Mouse (Mus musculus) intestine, postnatal 0 days (tissue): ENCODE results near the gene Asna1. TPM values are rescaled to one million over a fixed set of nuclear protein-coding genes. Genes with fewer than 3 reads are reported as not detected.

Experiments
- ATAC-seq: fragments of 200-750 bp; cut with Nextera tagmentation; 2 replicates; pipeline ENCODE4 v1.8.0; 2017; ENCODE audit warnings: mild to moderate bottlenecking, moderate TSS enrichment, moderate library complexity
- H3K27ac ChIP-seq: fragments of 300-500 bp; sonication (generic); 2 replicates; pipeline ENCODE4 v1.5.1; 2014; ENCODE audit warnings: mild to moderate bottlenecking, low read depth, low read length, moderate library complexity
- H3K27me3 ChIP-seq: fragments of 300-500 bp; sonication (generic); replicated peaks from 2 replicates; pipeline ENCODE4 v1.6.1; 2014; ENCODE audit warnings: low read length, mixed read lengths; ENCODE audit not compliant: control insufficient read depth, insufficient read depth
- H3K36me3 ChIP-seq: fragments of 300-500 bp; sonication (generic); 2 replicates; pipeline ENCODE4 v1.6.1; 2014; ENCODE audit warnings: mild to moderate bottlenecking, moderate library complexity; ENCODE audit not compliant: control insufficient read depth, insufficient read depth
- H3K4me1 ChIP-seq: fragments of 300-500 bp; sonication (generic); replicated peaks from 2 replicates; pipeline ENCODE4 v1.6.1; 2014; ENCODE audit warnings: antibody characterized with exemption, low read length, mixed read lengths; ENCODE audit not compliant: control insufficient read depth, insufficient read depth
- H3K4me2 ChIP-seq: fragments of 300-500 bp; sonication (generic); replicated peaks from 2 replicates; pipeline ENCODE4 v1.6.1; 2014; ENCODE audit warnings: low read depth, mild to moderate bottlenecking, moderate library complexity
- H3K4me3 ChIP-seq: fragments of 300-500 bp; sonication (generic); 2 replicates; pipeline ENCODE4 v1.5.1; 2014; ENCODE audit warnings: low read depth, low read length
- H3K9ac ChIP-seq: fragments of 300-500 bp; sonication (generic); 2 replicates; pipeline ENCODE4 v1.6.1; 2014; ENCODE audit warnings: mild to moderate bottlenecking, low read depth, low read length
- H3K9me3 ChIP-seq: fragments of 300-500 bp; sonication (generic); 2 replicates; pipeline ENCODE4 v1.6.1; 2016; ENCODE audit warnings: mixed run types; ENCODE audit not compliant: control insufficient read depth
- CTCF ChIP-seq: sonication (generic); IDR thresholded peaks from 2 replicates; pipeline ENCODE4 v1.5.1; 2016; ENCODE audit warnings: low read depth, mild to moderate bottlenecking, control low read depth, antibody characterized with exemption, moderate library complexity
- WGBS: fragments of 180-500 bp; shearing (Covaris S2); extraction: QIAGEN DNeasy Blood & Tissue Kit; methylation state at CpG from one replicate; pipeline ENCODE4 v1.1.7; 2014; 5-methylcytosine and 5-hydroxymethylcytosine counted together
- polyA plus RNA-seq: library from polyadenylated mRNA; unstranded; fragments of >200 nt; fragmentation: Nextera tagmentation; extraction: Ambion mirVana; gene quantifications from 2 replicates; pipeline ENCODE4 v1.2.1, GENCODE M21; 2015

Gene Asna1
- polyA plus RNA-seq, 1 experiment from 2014 or later: 105 TPM

- Histone ChIP-seq H3K27me3 (no peaks in the 10 kb centered on the region), H3K36me3 (peaks cover 54% of the 10 kb centered on the region), H3K9me3 (no peaks in the 10 kb centered on the region), H3K27ac (no peak overlapping the region), H3K4me2 (no peak overlapping the region), H3K9ac (no peak overlapping the region), H3K4me3 (no peak overlapping the region), H3K4me1 (0 out of 2 replicates have a peak, but pooled peaks cover 2% of the 10 kb centered on the region)
- no peak for ATAC-seq
- peak; percentile 31 for TF ChIP-seq CTCF
- 97% methylated on average over 3 of the region's 3 CpGs for WGBS
Observed at GRCm38 (mm10) chr8:85021514-85022055, 3.5 kb downstream of the Asna1 start.

GRCm38 (mm10) chr8:85017209-85017608 lies 7.9 kb downstream of the Asna1 start:
- no peak for TF ChIP-seq CTCF
- no peak overlapping the region for H3K27ac ChIP-seq

GRCm38 (mm10) chr8:85016724-85017123 lies 8.4 kb downstream of the Asna1 start:
- Histone ChIP-seq H3K4me2 (no peak overlapping the region), H3K9ac (no peak overlapping the region), H3K4me1 (no peaks in the 10 kb centered on the region), H3K27ac (no peak overlapping the region), H3K36me3 (peaks cover 34% of the 10 kb centered on the region), H3K9me3 (no peaks in the 10 kb centered on the region), H3K4me3 (no peak overlapping the region), H3K27me3 (peaks cover 11% of the 10 kb centered on the region)
- ATAC-seq: no peak
- no peak for TF ChIP-seq CTCF
- 57% methylated on average over 10 of the region's 10 CpGs for WGBS

More at GRCm38 (mm10) chr8:85017209-85017608, 7.9 kb downstream of the Asna1 start:
- Histone ChIP-seq H3K4me2 (no peak overlapping the region), H3K36me3 (peaks cover 37% of the 10 kb centered on the region), H3K27me3 (peaks cover 9% of the 10 kb centered on the region), H3K9me3 (no peaks in the 10 kb centered on the region), H3K9ac (no peak overlapping the region), H3K4me1 (no peaks in the 10 kb centered on the region), H3K4me3 (no peak overlapping the region)
- WGBS: 54% methylated on average over 5 of the region's 5 CpGs
- ATAC-seq: no peak

GRCm38 (mm10) chr8:85014431-85014830 lies 10.7 kb downstream of the Asna1 start, which contains the start of gene Best2:
Best2 (minus strand) TSS chr8:85014531.
- Histone ChIP-seq H3K4me2 (peak within 1 kb of the TSS; percentile 65), H3K4me3 (peak within 1 kb of the TSS; percentile 26), H3K9ac (no peak within 1 kb of the TSS), H3K36me3 (peaks cover 20% of the 10 kb centered on the region), H3K4me1 (no peaks in the 10 kb centered on the region), H3K27me3 (peaks cover 25% of the 10 kb centered on the region), H3K27ac (no peak within 1 kb of the TSS), H3K9me3 (no peaks in the 10 kb centered on the region)
- 46% methylated on average over 2 of the region's 2 CpGs for WGBS
- no peak for ATAC-seq
- no peak for TF ChIP-seq CTCF

GRCm38 (mm10) chr8:85013230-85013840 lies 11.7 kb downstream of the Asna1 start:
- H3K27ac ChIP-seq: no peak overlapping the region
- peak overlapping the region; percentile 65 for H3K4me2 ChIP-seq
- H3K9me3 ChIP-seq: no peaks in the 10 kb centered on the region
- H3K36me3 ChIP-seq: peaks cover 9% of the 10 kb centered on the region
- H3K9ac ChIP-seq: no peak overlapping the region
- ATAC-seq: peak; percentile 60
- TF ChIP-seq CTCF: peak; percentile 84
- peak overlapping the region; percentile 26 for H3K4me3 ChIP-seq
- peaks cover 32% of the 10 kb centered on the region for H3K27me3 ChIP-seq
- WGBS: 5% methylated on average over 25 of the region's 26 CpGs
- H3K4me1 ChIP-seq: no peaks in the 10 kb centered on the region

- H3K4me2 ChIP-seq: no peak overlapping the region
Observed at GRCm38 (mm10) chr8:85011242-85011641, 13.8 kb downstream of the Asna1 start.

More at GRCm38 (mm10) chr8:85011242-85011641, 13.8 kb downstream of the Asna1 start:
- Histone ChIP-seq H3K36me3 (no peaks in the 10 kb centered on the region), H3K4me1 (no peaks in the 10 kb centered on the region), H3K27me3 (peaks cover 36% of the 10 kb centered on the region), H3K27ac (no peak overlapping the region), H3K9ac (no peak overlapping the region), H3K9me3 (no peaks in the 10 kb centered on the region), H3K4me3 (no peak overlapping the region)
- ATAC-seq: 0 out of 2 replicates have a peak, but pooled peaks have one; percentile 28
- no peak for TF ChIP-seq CTCF
- 8% methylated on average over 28 of the region's 28 CpGs for WGBS
